Mouse (Mus musculus): Measurements from ENCODE around the gene Rpl29. TPM values are rescaled to one million over a fixed set of nuclear protein-coding genes. Genes with fewer than 3 reads are reported as not detected.

Rpl29 gene
- total RNA-seq, 2 experiments from 2014 or later, result 282 to 845 TPM

GRCm38 (mm10) chr9:106469317-106469716 is 40.1 kb downstream of the Rpl29 start:
- no peak for ATAC-seq (replicated peaks; ENCODE audit: low FRiP score, poor library complexity, severe bottlenecking)

- ATAC-seq (replicated peaks; ENCODE audit: low FRiP score, poor library complexity, severe bottlenecking), result no peak
These were observed 40.5 kb downstream of the Rpl29 start for GRCm38 (mm10) chr9:106469776-106470175.

- no peak for ATAC-seq (replicated peaks; ENCODE audit: low FRiP score, poor library complexity, severe bottlenecking)
These were observed 41.9 kb downstream of the Rpl29 start for GRCm38 (mm10) chr9:106470991-106471750.

GRCm38 (mm10) chr9:106471892-106472291 is 42.6 kb downstream of the Rpl29 start:
- ATAC-seq (replicated peaks; ENCODE audit: low FRiP score, poor library complexity, severe bottlenecking), result no peak

GRCm38 (mm10) chr9:106472321-106472720 is 43.1 kb downstream of the Rpl29 start:
- ATAC-seq (replicated peaks; ENCODE audit: low FRiP score, poor library complexity, severe bottlenecking), result no peak

- no peak for ATAC-seq (replicated peaks; ENCODE audit: low FRiP score, poor library complexity, severe bottlenecking)
These were observed 44.0 kb downstream of the Rpl29 start for GRCm38 (mm10) chr9:106473081-106473752.

- ATAC-seq (replicated peaks; ENCODE audit: low FRiP score, poor library complexity, severe bottlenecking), result no peak
These were observed 44.5 kb downstream of the Rpl29 start for GRCm38 (mm10) chr9:106473753-106474105.

- no peak for ATAC-seq (replicated peaks; ENCODE audit: low FRiP score, poor library complexity, severe bottlenecking)
These were observed 45.2 kb downstream of the Rpl29 start for GRCm38 (mm10) chr9:106474456-106474855.

GRCm38 (mm10) chr9:106475046-106475445 is 45.8 kb downstream of the Rpl29 start:
- no peak for ATAC-seq (replicated peaks; ENCODE audit: low FRiP score, poor library complexity, severe bottlenecking)

GRCm38 (mm10) chr9:106475663-106476001 is 46.4 kb downstream of the Rpl29 start, which contains the start of gene Rrp9:
TSS of gene Rrp9 (plus strand) at chr9:106475963.
- no peak for ATAC-seq (replicated peaks; ENCODE audit: low FRiP score, poor library complexity, severe bottlenecking)

- no peak; the same call in 1 of the 2 replicates for ATAC-seq (replicated peaks; ENCODE audit: low FRiP score, poor library complexity, severe bottlenecking)
These were observed 47.0 kb downstream of the Rpl29 start for GRCm38 (mm10) chr9:106476002-106476923.

GRCm38 (mm10) chr9:106476924-106477484 is 47.8 kb downstream of the Rpl29 start, which contains the start of gene Parp3:
TSS of gene Parp3 (minus strand) at chr9:106476949.
- ATAC-seq (replicated peaks; ENCODE audit: low FRiP score, poor library complexity, severe bottlenecking), result peak; percentile 98

- no peak for ATAC-seq (replicated peaks; ENCODE audit: low FRiP score, poor library complexity, severe bottlenecking)
These were observed 48.4 kb downstream of the Rpl29 start for GRCm38 (mm10) chr9:106477649-106478048.

- ATAC-seq (replicated peaks; ENCODE audit: low FRiP score, poor library complexity, severe bottlenecking), result no peak
These were observed 48.8 kb downstream of the Rpl29 start for GRCm38 (mm10) chr9:106478101-106478500.

GRCm38 (mm10) chr9:106480541-106480940 is 51.3 kb downstream of the Rpl29 start:
- ATAC-seq (replicated peaks; ENCODE audit: low FRiP score, poor library complexity, severe bottlenecking), result no peak

- ATAC-seq (replicated peaks; ENCODE audit: low FRiP score, poor library complexity, severe bottlenecking), result no peak
These were observed 51.8 kb downstream of the Rpl29 start for GRCm38 (mm10) chr9:106481075-106481474.

Measured in erythroblast, adult 5-6 weeks (primary cell).